Mouse (Mus musculus) 3T3-L1 (cell line): ENCODE measurements around the gene Prss38.
"Not testable (repeated sequence)": the region's sequence is repeated elsewhere in the genome, so short reads cannot be mapped to it uniquely, and the experiment has no call there.

Experiments
- DNase-seq: peaks from one replicate; pipeline ENCODE4 v3.0.0-alpha.2; 2015; ENCODE audit warnings: low read depth, low spot score

Prss38 gene

GRCm38 (mm10) chr11:59377999-59378398 lies 2.5 kb upstream of the Prss38 start:
- no peak for DNase-seq

GRCm38 (mm10) chr11:59369848-59370247 lies 5.6 kb downstream of the Prss38 start:
- DNase-seq = no peak

- not testable (repeated sequence) for DNase-seq
Observed at GRCm38 (mm10) chr11:59367955-59368354, 7.5 kb downstream of the Prss38 start.

DNA sequence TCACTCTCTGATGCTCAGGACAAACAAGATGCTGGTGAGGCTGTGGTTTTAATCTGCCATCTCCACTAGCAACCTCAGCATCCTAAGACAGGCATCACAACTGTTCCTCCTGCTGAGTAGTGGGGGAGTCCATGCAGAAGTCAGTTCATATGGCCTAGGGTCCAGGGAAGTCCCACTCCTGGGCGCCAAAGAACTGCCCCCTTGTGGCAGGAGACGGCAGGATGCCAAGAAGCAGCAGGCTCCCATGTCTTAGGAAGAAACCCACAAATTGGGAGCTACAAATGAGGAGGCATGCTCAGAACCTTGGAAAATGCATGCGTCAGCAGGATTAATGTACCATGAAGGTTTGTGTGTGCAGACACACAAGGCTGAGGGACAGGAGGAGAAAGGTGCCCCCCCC lies 8.8 kb downstream of the Prss38 start:
- DNase-seq = peak; percentile 23

DNA sequence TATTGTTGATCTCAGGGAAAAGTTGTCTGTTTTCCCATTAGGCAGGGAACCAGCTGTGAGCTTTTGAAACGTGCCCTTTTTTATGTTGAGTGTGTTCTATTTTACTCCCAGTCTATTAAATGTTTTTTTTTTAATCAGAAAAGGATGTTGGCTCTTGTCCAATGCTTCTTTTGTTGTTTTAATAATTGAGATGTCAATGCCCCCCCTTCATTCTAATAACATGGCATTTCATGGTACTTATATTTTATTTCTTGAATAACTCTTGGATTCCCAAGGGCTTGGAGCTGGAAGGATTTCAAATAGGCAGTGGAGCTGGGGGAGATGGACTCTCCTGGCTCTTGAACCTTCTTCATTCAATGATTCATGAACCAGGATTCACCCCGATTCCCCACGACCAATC lies 9.4 kb downstream of the Prss38 start:
- DNase-seq = no peak

- no peak for DNase-seq
Observed at GRCm38 (mm10) chr11:59364417-59364816, 11.0 kb downstream of the Prss38 start.

- DNase-seq = no peak
Observed at GRCm38 (mm10) chr11:59364007-59364406, 11.4 kb downstream of the Prss38 start.

- no peak for DNase-seq
Observed at GRCm38 (mm10) chr11:59361291-59361690, 14.2 kb downstream of the Prss38 start.

DNA sequence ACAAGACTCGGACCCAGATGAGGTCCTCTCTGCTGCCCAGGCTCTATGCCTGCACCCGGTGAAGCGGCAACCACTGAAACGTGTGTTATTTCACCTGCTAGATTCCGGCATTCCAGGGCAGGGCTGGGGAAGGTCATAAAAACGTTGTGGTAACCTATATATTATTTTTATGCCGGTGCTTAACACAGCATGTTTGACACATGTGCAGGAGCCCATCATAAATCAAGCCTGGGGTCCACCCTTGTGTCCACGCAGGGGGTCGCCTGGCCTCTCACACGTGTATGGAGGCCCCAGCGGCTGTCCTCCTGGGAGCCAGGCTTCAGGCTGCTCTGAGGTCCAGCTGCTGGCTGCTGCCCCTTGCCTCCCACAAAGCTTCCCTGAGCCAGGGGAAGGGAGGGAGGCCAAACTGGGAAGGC lies 18.6 kb downstream of the Prss38 start:
- DNase-seq = no peak

GRCm38 (mm10) chr11:59354793-59355192 lies 20.7 kb downstream of the Prss38 start:
- no peak for DNase-seq

- DNase-seq = peak; percentile 69
Observed at GRCm38 (mm10) chr11:59350326-59350725, 25.1 kb downstream of the Prss38 start.

GRCm38 (mm10) chr11:59346166-59346910 lies 29.1 kb downstream of the Prss38 start:
- DNase-seq = peak; percentile 82

- no peak for DNase-seq
Observed at GRCm38 (mm10) chr11:59342956-59343355, 32.5 kb downstream of the Prss38 start.

DNA sequence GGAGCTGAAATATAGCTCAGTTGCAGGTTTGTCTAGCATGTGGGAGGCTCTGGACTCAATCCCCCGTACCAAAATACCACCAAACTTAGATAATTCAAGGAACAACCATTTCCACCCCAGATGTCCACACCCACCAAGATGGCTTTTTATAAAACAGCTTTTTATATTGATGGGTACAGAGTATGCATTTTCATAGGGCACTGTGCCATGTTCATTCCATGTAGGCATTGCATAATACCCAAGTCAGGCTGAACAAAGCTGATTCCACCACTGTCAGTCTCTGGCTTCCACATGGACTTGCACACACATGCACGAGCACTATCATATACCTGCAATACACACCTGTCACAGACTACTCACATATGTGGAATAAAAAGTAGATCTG lies 36.7 kb downstream of the Prss38 start:
- DNase-seq = no peak

- DNase-seq = no peak
Observed at GRCm38 (mm10) chr11:59337955-59338735, 37.3 kb downstream of the Prss38 start.

GRCm38 (mm10) chr11:59336381-59336780 lies 39.1 kb downstream of the Prss38 start:
- DNase-seq = no peak

GRCm38 (mm10) chr11:59335942-59336341 lies 39.5 kb downstream of the Prss38 start:
- DNase-seq = no peak

DNA sequence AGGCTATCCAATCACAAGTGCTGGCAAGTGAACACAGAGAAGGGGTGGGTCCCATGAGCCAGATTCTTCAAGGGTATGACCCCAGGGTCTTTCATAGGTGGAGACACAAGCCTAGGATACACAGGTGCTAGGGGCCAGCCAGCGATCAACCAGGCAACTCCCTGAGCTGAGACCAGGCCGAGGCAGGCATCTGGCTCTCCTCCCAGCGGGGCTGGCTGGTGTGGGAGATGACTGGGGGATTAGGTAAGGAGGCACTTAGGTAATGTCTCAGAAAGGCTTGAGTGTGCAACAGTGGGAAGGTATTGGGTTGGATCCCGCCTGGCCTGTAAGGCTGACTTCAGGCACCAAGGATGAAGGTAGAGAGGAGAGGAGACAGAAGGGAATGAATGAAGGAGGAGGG lies 40.3 kb downstream of the Prss38 start:
- DNase-seq = no peak

DNA sequence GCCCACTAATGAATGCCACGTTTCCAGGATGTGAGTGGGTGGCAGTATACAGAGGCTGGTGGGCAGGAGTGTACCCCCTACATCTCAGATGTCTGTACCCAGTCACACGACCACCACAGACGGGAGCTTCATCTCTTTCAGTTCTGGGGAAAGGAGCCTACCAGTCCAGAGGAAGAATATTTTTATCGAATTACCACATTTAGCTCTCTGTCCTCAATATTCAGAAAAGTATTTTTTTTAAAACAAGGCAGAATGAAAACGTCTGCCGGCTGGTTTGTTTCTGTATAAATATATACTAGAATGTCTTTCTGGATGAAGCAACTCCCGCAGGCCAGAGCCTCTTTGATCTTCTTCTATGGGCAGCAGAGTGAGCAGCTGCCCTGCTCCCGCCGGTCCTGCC lies 42.5 kb downstream of the Prss38 start:
- DNase-seq = no peak

DNA sequence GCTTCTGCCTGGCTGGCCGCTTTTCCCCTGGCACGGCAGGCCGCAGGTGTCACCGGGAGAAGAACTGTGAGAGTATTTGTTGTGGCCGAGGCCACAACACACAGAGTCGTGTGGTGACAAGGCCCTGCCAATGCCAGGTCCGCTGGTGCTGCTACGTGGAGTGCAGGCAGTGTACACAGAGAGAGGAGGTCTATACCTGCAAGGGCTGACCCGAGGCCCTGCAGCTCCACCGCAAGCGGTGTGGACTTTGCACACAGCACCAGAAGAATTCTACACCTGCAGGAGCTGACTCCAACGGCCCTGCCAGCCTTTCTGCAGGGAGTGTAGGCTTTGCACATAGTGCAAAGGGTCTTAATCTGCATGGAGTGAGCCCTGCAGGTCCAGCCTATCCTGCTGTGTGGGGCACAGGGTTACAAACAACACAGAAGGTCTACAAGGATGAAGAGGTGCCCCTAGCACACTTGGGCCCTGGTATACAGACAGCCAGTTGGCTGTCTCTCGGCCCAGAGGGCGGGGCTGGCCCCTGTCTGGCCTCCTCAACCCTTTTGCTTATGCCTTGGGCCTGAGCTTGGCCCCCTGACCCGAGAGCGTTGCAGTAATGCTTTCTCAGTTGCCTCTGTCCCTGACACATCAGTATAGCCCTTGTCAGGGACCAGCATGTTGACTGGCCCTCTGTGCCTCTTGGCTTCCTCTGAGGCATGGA lies 44.1 kb downstream of the Prss38 start:
- no peak for DNase-seq

- DNase-seq = peak; percentile 64
Observed at GRCm38 (mm10) chr11:59330560-59330959, 44.9 kb downstream of the Prss38 start.

DNA sequence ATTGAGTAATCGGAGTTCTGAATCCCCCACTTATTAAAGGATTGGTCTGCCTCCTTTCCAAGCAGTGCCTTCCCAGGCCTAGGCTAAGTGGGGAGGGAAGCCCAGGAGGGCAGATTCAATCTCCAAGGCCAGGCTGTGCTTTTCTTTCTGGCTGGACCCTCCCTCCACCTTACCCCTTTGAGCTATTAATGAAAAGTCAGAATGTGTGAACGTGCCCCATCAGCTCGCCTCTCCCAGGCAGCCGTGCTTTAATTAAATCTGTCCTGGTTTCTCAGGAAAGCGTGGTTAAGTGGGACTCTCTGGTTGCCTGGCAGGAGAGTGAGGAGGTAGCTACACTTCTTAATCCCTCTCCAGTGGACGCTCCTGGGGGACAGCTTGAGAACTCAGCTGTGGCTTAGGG lies 45.8 kb downstream of the Prss38 start:
- no peak for DNase-seq
